Mouse (Mus musculus) hindbrain, embryonic 12.5 days (tissue): Measurements from ENCODE around the gene Fchsd2. TPM values are rescaled to one million over a fixed set of nuclear protein-coding genes. Genes with fewer than 3 reads are reported as not detected.

Experiments used
- ATAC-seq: fragments of 200-750 bp; cut with Nextera tagmentation; 2 replicates; pipeline ENCODE4 v1.8.0; 2017; ENCODE audit warnings: moderate TSS enrichment; ENCODE audit not compliant: low FRiP score
- H3K27ac ChIP-seq: fragments of 300-500 bp; sonication (generic); 2 replicates; pipeline ENCODE4 v1.5.1; 2016; ENCODE audit warnings: mild to moderate bottlenecking
- H3K27me3 ChIP-seq: fragments of 300-500 bp; sonication (generic); 2 replicates; pipeline ENCODE4 v1.6.1; 2016; ENCODE audit warnings: mild to moderate bottlenecking
- H3K36me3 ChIP-seq: fragments of 300-500 bp; sonication (generic); 2 replicates; pipeline ENCODE4 v1.6.1; 2016; ENCODE audit warnings: mild to moderate bottlenecking
- H3K4me1 ChIP-seq: fragments of 300-500 bp; sonication (generic); 2 replicates; pipeline ENCODE4 v1.6.1; 2016
- H3K4me2 ChIP-seq: fragments of 300-500 bp; sonication (generic); replicated peaks from 2 replicates; pipeline ENCODE4 v1.6.1; 2016; ENCODE audit warnings: mild to moderate bottlenecking
- H3K4me3 ChIP-seq: fragments of 300-500 bp; sonication (generic); 2 replicates; pipeline ENCODE4 v1.5.1; 2016; ENCODE audit warnings: mild to moderate bottlenecking
- H3K9ac ChIP-seq: fragments of 300-500 bp; sonication (generic); 2 replicates; pipeline ENCODE4 v1.6.1; 2016; ENCODE audit warnings: mild to moderate bottlenecking, moderate library complexity
- H3K9me3 ChIP-seq: fragments of 300-500 bp; sonication (generic); replicated peaks from 2 replicates; pipeline ENCODE4 v1.6.1; 2016; ENCODE audit warnings: mild to moderate bottlenecking
- WGBS: fragments of 180-500 bp; shearing (Covaris S2); methylation state at CpG from one replicate; pipeline ENCODE4 v1.1.7; 2016; 5-methylcytosine and 5-hydroxymethylcytosine counted together
- polyA plus RNA-seq: library from polyadenylated mRNA; unstranded; fragments of >200 nt; fragmentation: Nextera tagmentation; extraction: Ambion mirVana; gene quantifications from 2 replicates; pipeline ENCODE4 v1.2.1, GENCODE M21; 2016

The Fchsd2 gene
- polyA plus RNA-seq, 1 experiment from 2014 or later = 40.0 TPM

GRCm38 (mm10) chr7:101329606-101330005 is 236.9 kb downstream of the Fchsd2 start:
- no peak overlapping the region for H3K9ac ChIP-seq
- H3K27me3 ChIP-seq = no peaks in the 10 kb centered on the region

GRCm38 (mm10) chr7:101330074-101330840 is 237.6 kb downstream of the Fchsd2 start:
- Histone ChIP-seq H3K36me3 (no peaks in the 10 kb centered on the region), H3K4me2 (no peak overlapping the region), H3K9me3 (no peaks in the 10 kb centered on the region), H3K4me1 (peaks cover 18% of the 10 kb centered on the region), H3K27ac (no peak overlapping the region), H3K9ac (no peak overlapping the region), H3K4me3 (no peak overlapping the region), H3K27me3 (no peaks in the 10 kb centered on the region)
- 73% methylated on average over 10 of the region's 10 CpGs for WGBS
- no peak for ATAC-seq

More at GRCm38 (mm10) chr7:101329606-101330005, 236.9 kb downstream of the Fchsd2 start:
- no peak for ATAC-seq
- H3K27ac ChIP-seq = no peak overlapping the region
- H3K9me3 ChIP-seq = no peaks in the 10 kb centered on the region
- no peaks in the 10 kb centered on the region for H3K36me3 ChIP-seq
- peaks cover 18% of the 10 kb centered on the region for H3K4me1 ChIP-seq
- WGBS = 82% methylated on average over 4 of the region's 4 CpGs
- no peak overlapping the region for H3K4me2 ChIP-seq
- no peak overlapping the region for H3K4me3 ChIP-seq

- Histone ChIP-seq H3K4me3 (no peak overlapping the region), H3K27me3 (no peaks in the 10 kb centered on the region), H3K4me1 (peaks cover 18% of the 10 kb centered on the region), H3K36me3 (no peaks in the 10 kb centered on the region), H3K4me2 (no peak overlapping the region), H3K9me3 (no peaks in the 10 kb centered on the region), H3K9ac (no peak overlapping the region), H3K27ac (no peak overlapping the region)
- 67% methylated on average over 4 of the region's 4 CpGs for WGBS
- no peak for ATAC-seq
These were observed 238.1 kb downstream of the Fchsd2 start for GRCm38 (mm10) chr7:101330841-101331173.

GRCm38 (mm10) chr7:101332045-101332831 is 239.6 kb downstream of the Fchsd2 start:
- WGBS = 84% methylated on average over 5 of the region's 5 CpGs
- H3K27me3 ChIP-seq = no peaks in the 10 kb centered on the region
- H3K9me3 ChIP-seq = no peaks in the 10 kb centered on the region
- H3K36me3 ChIP-seq = no peaks in the 10 kb centered on the region
- no peak for ATAC-seq
- peaks cover 18% of the 10 kb centered on the region for H3K4me1 ChIP-seq
- H3K4me2 ChIP-seq = no peak overlapping the region
- no peak overlapping the region for H3K4me3 ChIP-seq
- no peak overlapping the region for H3K27ac ChIP-seq
- H3K9ac ChIP-seq = no peak overlapping the region

Other genes starting within 250 kb of the Fchsd2 start
- gene Relt, start 229.4 kb upstream of the Fchsd2 start, polyA plus RNA-seq = 3.6 and 4.5 TPM in 2 replicates
- 9.1 and 9.6 TPM in 2 replicates for gene Arhgef17, start 160.8 kb upstream of the Fchsd2 start, polyA plus RNA-seq
- gene P2ry6, start 118.2 kb upstream of the Fchsd2 start, polyA plus RNA-seq = 2.8 and 3.1 TPM in 2 replicates
- gene P2ry2, start 80.0 kb upstream of the Fchsd2 start, polyA plus RNA-seq = 0.61 and 0.77 TPM in 2 replicates
- gene Atg16l2, start 209.4 kb downstream of the Fchsd2 start, polyA plus RNA-seq = 14.7 and 18.3 TPM in 2 replicates
- gene Stard10, start 224.2 kb downstream of the Fchsd2 start, polyA plus RNA-seq = 10.6 and 11.5 TPM in 2 replicates